ENCODE assay signal across 21 mouse cellular contexts in the genomic region with DNA sequence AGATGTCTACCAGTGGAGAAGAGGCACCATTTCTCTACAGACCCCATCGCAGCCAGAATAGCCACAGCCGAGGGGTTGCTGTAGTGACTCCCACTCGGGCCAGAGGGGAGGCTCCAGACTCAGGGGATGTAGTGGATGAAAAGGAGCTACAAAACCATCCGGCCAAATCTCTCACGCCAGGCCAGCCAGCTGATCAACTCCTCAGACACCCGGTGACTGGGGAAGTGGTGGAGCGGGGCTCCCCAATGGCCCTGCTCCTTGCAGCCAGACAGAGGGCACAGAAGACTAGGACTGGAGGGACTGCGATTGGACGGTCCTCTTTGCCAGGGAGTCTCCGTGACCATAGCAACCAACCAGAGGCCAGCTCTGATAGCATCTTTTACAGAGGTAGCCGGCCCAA. TPM values are rescaled to one million over a fixed set of nuclear protein-coding genes. Genes with fewer than 3 reads are reported as not detected.
DNase-seq lines count a peak whose midpoint lies in the region; ATAC-seq and TF ChIP-seq lines count a peak whose summit lies in the region.
"Had no signal": no experiment of that assay in that cellular context is flagged by ENCODE, and none has a peak within 500 bp of the region (broad histone marks: within the 10 kb centered on the region; RNA-seq: fewer than 3 reads in every experiment).

No protein-coding gene starts in this region.

- no peaks in the 10 kb centered on the region for H3K79me2 ChIP-seq in heart, adult 2 months (replicated peaks; ENCODE audit: control insufficient read depth, insufficient read depth, low read length)

- no peak for TF ChIP-seq CTCF in heart, adult 2 months (IDR thresholded peaks at IDR 0.05)

- no peaks in the 10 kb centered on the region for H3K36me3 ChIP-seq in forebrain, embryonic 11.5 days (ENCODE audit: control insufficient read depth, insufficient read depth, low read length)
- H3K36me3 ChIP-seq in forebrain, embryonic 13.5 days (ENCODE audit: poor library complexity, severe bottlenecking): no peaks in the 10 kb centered on the region
- no peaks in the 10 kb centered on the region for H3K36me3 ChIP-seq in heart, embryonic 15.5 days
- no peaks in the 10 kb centered on the region for H3K36me3 ChIP-seq in heart, adult 2 months (ENCODE audit: control insufficient read depth, insufficient read depth, low read length)
- no peaks in the 10 kb centered on the region for H3K36me3 ChIP-seq in midbrain, embryonic 10.5 days
- H3K36me3 ChIP-seq in midbrain, embryonic 11.5 days (ENCODE audit: control insufficient read depth, insufficient read depth, low read length): no peaks in the 10 kb centered on the region
- H3K36me3 ChIP-seq in embryonic facial prominence, embryonic 13.5 days: no peaks in the 10 kb centered on the region

- H3K4me1 ChIP-seq in forebrain, embryonic 11.5 days (replicated peaks; ENCODE audit: control insufficient read depth, insufficient read depth, low read length): no peaks in the 10 kb centered on the region
- H3K4me1 ChIP-seq in forebrain, embryonic 13.5 days: peaks cover 16% of the 10 kb centered on the region; the same call in 1 of the 2 replicates
- H3K4me1 ChIP-seq in heart, embryonic 15.5 days (replicated peaks): peaks cover 27% of the 10 kb centered on the region
- no peaks in the 10 kb centered on the region for H3K4me1 ChIP-seq in heart, adult 2 months (ENCODE audit: control insufficient read depth, insufficient read depth, low read length)
- H3K4me1 ChIP-seq in midbrain, embryonic 10.5 days: peaks cover 47% of the 10 kb centered on the region
- H3K4me1 ChIP-seq in midbrain, embryonic 11.5 days (ENCODE audit: control insufficient read depth, insufficient read depth, low read length): peaks cover 2% of the 10 kb centered on the region; the same call in 1 of the 2 replicates
- H3K4me1 ChIP-seq in embryonic facial prominence, embryonic 13.5 days: peaks cover 44% of the 10 kb centered on the region

- DNase-seq in forebrain, embryonic 11.5 days (ENCODE audit: low spot score): peak; percentile 53
- no peak for DNase-seq in heart, adult 2 months
- DNase-seq in midbrain, embryonic 10.5 days (ENCODE audit: low spot score): no peak
- DNase-seq in midbrain, embryonic 11.5 days (ENCODE audit: low spot score, missing footprints): no peak
- DNase-seq: adrenal gland, postnatal 10 days; cerebellum, adult 18-20 months; kidney, postnatal 10 days; left cerebral cortex, postnatal 4 days; lung, postnatal 14 days; thymus, postnatal 36 days had no signal

- intact Hi-C loops in heart, adult 2 months (cut with DNase I): no loop called here

- no peak overlapping the region for H3K4me2 ChIP-seq in forebrain, embryonic 11.5 days (ENCODE audit: low read depth, low read length, severe bottlenecking)
- H3K4me2 ChIP-seq in forebrain, embryonic 13.5 days: no peak overlapping the region
- H3K4me2 ChIP-seq in heart, embryonic 15.5 days: peak overlapping the region; percentile 58; the same call in 1 of the 2 replicates
- H3K4me2 ChIP-seq in midbrain, embryonic 11.5 days: no peak overlapping the region
- peak overlapping the region; percentile 48; the same call in 1 of the 2 replicates for H3K4me2 ChIP-seq in embryonic facial prominence, embryonic 13.5 days

- ATAC-seq in forebrain, embryonic 11.5 days (replicated peaks; ENCODE audit: low FRiP score): no peak
- ATAC-seq in forebrain, embryonic 13.5 days: no peak
- ATAC-seq in heart, embryonic 15.5 days (replicated peaks; ENCODE audit: insufficient number of reproducible peaks, insufficient read depth, low FRiP score, low read depth): no peak
- ATAC-seq in midbrain, embryonic 11.5 days (ENCODE audit: low FRiP score): no peak
- no peak for ATAC-seq in embryonic facial prominence, embryonic 13.5 days (ENCODE audit: insufficient number of reproducible peaks, insufficient read depth, low FRiP score, low TSS enrichment, low read depth)
- ATAC-seq: intestine, postnatal 0 days had no signal

- peaks cover 26% of the 10 kb centered on the region for H3K27me3 ChIP-seq in forebrain, embryonic 11.5 days (ENCODE audit: control insufficient read depth, insufficient read depth, low read length)
- peaks cover 56% of the 10 kb centered on the region for H3K27me3 ChIP-seq in forebrain, embryonic 13.5 days
- H3K27me3 ChIP-seq in heart, embryonic 15.5 days: peaks cover 34% of the 10 kb centered on the region
- H3K27me3 ChIP-seq in heart, adult 2 months (ENCODE audit: control insufficient read depth, insufficient read depth, low read length): peaks cover 2% of the 10 kb centered on the region; the same call in 1 of the 2 replicates
- peaks cover 92% of the 10 kb centered on the region for H3K27me3 ChIP-seq in midbrain, embryonic 10.5 days (ENCODE audit: low read depth, poor library complexity, severe bottlenecking)
- H3K27me3 ChIP-seq in midbrain, embryonic 11.5 days (ENCODE audit: control insufficient read depth, insufficient read depth, low read length): peaks cover 24% of the 10 kb centered on the region
- H3K27me3 ChIP-seq in embryonic facial prominence, embryonic 13.5 days: peaks cover 33% of the 10 kb centered on the region

- TF ChIP-seq POLR2A in heart, adult 2 months (IDR thresholded peaks at IDR 0.05; ENCODE audit: insufficient read depth, low read depth, low read length): no peak

- TF ChIP-seq EP300 in heart, adult 2 months (IDR thresholded peaks at IDR 0.05; ENCODE audit: insufficient read depth, low read depth, low read length): no peak

- 55% methylated on average over 11 of the region's 11 CpGs for WGBS in forebrain, embryonic 11.5 days
- WGBS in forebrain, embryonic 13.5 days: 58% methylated on average over 11 of the region's 11 CpGs
- 78% methylated on average over 11 of the region's 11 CpGs for WGBS in heart, embryonic 15.5 days
- WGBS in heart, adult 2 months: 84% methylated on average over 11 of the region's 11 CpGs
- 55% methylated on average over 11 of the region's 11 CpGs for WGBS in midbrain, embryonic 10.5 days
- 52% methylated on average over 11 of the region's 11 CpGs for WGBS in midbrain, embryonic 11.5 days
- WGBS in embryonic facial prominence, embryonic 13.5 days: 65% methylated on average over 11 of the region's 11 CpGs

- no peak overlapping the region for H3K9ac ChIP-seq in forebrain, embryonic 11.5 days (ENCODE audit: low read length)
- H3K9ac ChIP-seq in forebrain, embryonic 13.5 days: no peak overlapping the region
- H3K9ac ChIP-seq in heart, embryonic 15.5 days: no peak overlapping the region
- no peak overlapping the region for H3K9ac ChIP-seq in heart, adult 2 months (ENCODE audit: low read depth, low read length)
- H3K9ac ChIP-seq in midbrain, embryonic 11.5 days (ENCODE audit: low read length): no peak overlapping the region
- H3K9ac ChIP-seq in embryonic facial prominence, embryonic 13.5 days: no peak overlapping the region

- H3K4me3 ChIP-seq in forebrain, embryonic 11.5 days (ENCODE audit: low read depth, low read length): no peak overlapping the region
- H3K4me3 ChIP-seq in forebrain, embryonic 13.5 days: no peak overlapping the region
- H3K4me3 ChIP-seq in heart, embryonic 15.5 days: peak overlapping the region; percentile 44
- no peak overlapping the region for H3K4me3 ChIP-seq in heart, adult 2 months
- 0 out of 2 replicates have a peak overlapping the region, but pooled peaks have one; percentile 47 for H3K4me3 ChIP-seq in midbrain, embryonic 10.5 days
- no peak overlapping the region for H3K4me3 ChIP-seq in midbrain, embryonic 11.5 days (ENCODE audit: low read depth, low read length)
- H3K4me3 ChIP-seq in embryonic facial prominence, embryonic 13.5 days: no peak overlapping the region
- H3K4me3 ChIP-seq: layer of hippocampus, adult 2 months; megakaryocyte, embryonic 14.5 days had no signal

- H3K27ac ChIP-seq in forebrain, embryonic 11.5 days (ENCODE audit: low read depth, low read length): no peak overlapping the region
- H3K27ac ChIP-seq in forebrain, embryonic 13.5 days: no peak overlapping the region
- H3K27ac ChIP-seq in heart, embryonic 15.5 days: no peak overlapping the region
- no peak overlapping the region for H3K27ac ChIP-seq in heart, adult 2 months
- no peak overlapping the region for H3K27ac ChIP-seq in midbrain, embryonic 10.5 days (replicated peaks)
- no peak overlapping the region for H3K27ac ChIP-seq in midbrain, embryonic 11.5 days (ENCODE audit: low read depth, low read length)
- H3K27ac ChIP-seq in embryonic facial prominence, embryonic 13.5 days: no peak overlapping the region
- H3K27ac ChIP-seq: layer of hippocampus, adult 2 months; stomach, postnatal 0 days had no signal

- no peaks in the 10 kb centered on the region; the same call in 1 of the 2 replicates for H3K9me3 ChIP-seq in forebrain, embryonic 11.5 days (ENCODE audit: control insufficient read depth, low read length)
- no peaks in the 10 kb centered on the region for H3K9me3 ChIP-seq in forebrain, embryonic 13.5 days (replicated peaks)
- H3K9me3 ChIP-seq in heart, embryonic 15.5 days (replicated peaks): no peaks in the 10 kb centered on the region
- H3K9me3 ChIP-seq in midbrain, embryonic 10.5 days (replicated peaks): no peaks in the 10 kb centered on the region
- no peaks in the 10 kb centered on the region for H3K9me3 ChIP-seq in midbrain, embryonic 11.5 days (ENCODE audit: control insufficient read depth, low read length)
- no peaks in the 10 kb centered on the region for H3K9me3 ChIP-seq in embryonic facial prominence, embryonic 13.5 days

RNA-seq across cellular contexts. Expression of a gene that starts 30.5 kb away (rescaled TPM):
- polyA plus RNA-seq in forebrain, embryonic 11.5 days (2014; fragmentation: Nextera tagmentation; extraction: Ambion mirVana): 0.40 TPM in 1 of 2 replicates, not detected in the other
- 0.28 and 0.42 TPM in 2 replicates for polyA plus RNA-seq in forebrain, embryonic 13.5 days (2015; fragmentation: Nextera tagmentation; extraction: Ambion mirVana)
- polyA plus RNA-seq in heart, embryonic 15.5 days (2015; fragmentation: Nextera tagmentation; extraction: Ambion mirVana): 0.60 and 1.0 TPM in 2 replicates
- total RNA-seq in heart, adult 2 months (2021): not detected
- polyA plus RNA-seq in heart, adult 2 months (2012; rRNA removed): 0.44 and 0.76 TPM in 2 replicates
- 0.21 and 0.33 TPM in 2 replicates for polyA plus RNA-seq in midbrain, embryonic 10.5 days (2016; fragmentation: Nextera tagmentation; extraction: Ambion mirVana)
- polyA plus RNA-seq in midbrain, embryonic 11.5 days (2014; fragmentation: Nextera tagmentation; extraction: Ambion mirVana): 0.18 and 0.41 TPM in 2 replicates
- polyA plus RNA-seq in embryonic facial prominence, embryonic 13.5 days (2015; fragmentation: Nextera tagmentation; extraction: Ambion mirVana): 0.25 TPM in 1 of 2 replicates, not detected in the other
- total RNA-seq: CH12.LX; common myeloid progenitor, adult 5-6 weeks; gastrocnemius, postnatal 4 days; layer of hippocampus, adult 2 months; left cerebral cortex, postnatal 4 days; neutrophil, adult 5-6 weeks had no signal

RNA-seq across cellular contexts. Expression of a gene that starts 31.2 kb away (rescaled TPM):
- polyA plus RNA-seq in forebrain, embryonic 11.5 days (2014; fragmentation: Nextera tagmentation; extraction: Ambion mirVana): 0.27 and 0.31 TPM in 2 replicates
- 0.13 and 0.16 TPM in 2 replicates for polyA plus RNA-seq in forebrain, embryonic 13.5 days (2015; fragmentation: Nextera tagmentation; extraction: Ambion mirVana)
- polyA plus RNA-seq in heart, embryonic 15.5 days (2015; fragmentation: Nextera tagmentation; extraction: Ambion mirVana): 0.96 and 1.2 TPM in 2 replicates
- total RNA-seq in heart, adult 2 months (2021): 1 to 10 TPM; 1.2 to 1.4 TPM
- 0.64 and 1.00 TPM in 2 replicates for polyA plus RNA-seq in heart, adult 2 months (2012; rRNA removed)
- polyA plus RNA-seq in midbrain, embryonic 10.5 days (2016; fragmentation: Nextera tagmentation; extraction: Ambion mirVana): 0.15 and 0.20 TPM in 2 replicates
- polyA plus RNA-seq in midbrain, embryonic 11.5 days (2014; fragmentation: Nextera tagmentation; extraction: Ambion mirVana): 0.07 and 0.30 TPM in 2 replicates
- polyA plus RNA-seq in embryonic facial prominence, embryonic 13.5 days (2015; fragmentation: Nextera tagmentation; extraction: Ambion mirVana): 1.7 and 2.0 TPM in 2 replicates
- total RNA-seq: CH12.LX had no signal

RNA-seq across cellular contexts. Expression of a gene that starts 34.4 kb away (rescaled TPM):
- polyA plus RNA-seq in forebrain, embryonic 11.5 days (2014; fragmentation: Nextera tagmentation; extraction: Ambion mirVana): 29.6 and 32.2 TPM in 2 replicates
- 26.5 and 31.0 TPM in 2 replicates for polyA plus RNA-seq in forebrain, embryonic 13.5 days (2015; fragmentation: Nextera tagmentation; extraction: Ambion mirVana)
- 17.0 and 20.5 TPM in 2 replicates for polyA plus RNA-seq in heart, embryonic 15.5 days (2015; fragmentation: Nextera tagmentation; extraction: Ambion mirVana)
- total RNA-seq in heart, adult 2 months (2021): 10 to 100 TPM; 10.8 to 12.5 TPM
- 14.2 and 21.0 TPM in 2 replicates for polyA plus RNA-seq in heart, adult 2 months (2012; rRNA removed)
- 31.4 and 33.8 TPM in 2 replicates for polyA plus RNA-seq in midbrain, embryonic 10.5 days (2016; fragmentation: Nextera tagmentation; extraction: Ambion mirVana)
- polyA plus RNA-seq in midbrain, embryonic 11.5 days (2014; fragmentation: Nextera tagmentation; extraction: Ambion mirVana): 25.5 TPM in 2 replicates
- 34.1 and 38.1 TPM in 2 replicates for polyA plus RNA-seq in embryonic facial prominence, embryonic 13.5 days (2015; fragmentation: Nextera tagmentation; extraction: Ambion mirVana)

RNA-seq across cellular contexts. Expression of a gene that starts 37.2 kb away (rescaled TPM):
- 253 and 286 TPM in 2 replicates for polyA plus RNA-seq in forebrain, embryonic 11.5 days (2014; fragmentation: Nextera tagmentation; extraction: Ambion mirVana)
- polyA plus RNA-seq in forebrain, embryonic 13.5 days (2015; fragmentation: Nextera tagmentation; extraction: Ambion mirVana): 67.6 and 75.8 TPM in 2 replicates
- polyA plus RNA-seq in heart, embryonic 15.5 days (2015; fragmentation: Nextera tagmentation; extraction: Ambion mirVana): 369 and 456 TPM in 2 replicates
- total RNA-seq in heart, adult 2 months (2021): 10 to 100 TPM; 75.9 to 83.7 TPM
- 75.1 and 77.5 TPM in 2 replicates for polyA plus RNA-seq in heart, adult 2 months (2012; rRNA removed)
- polyA plus RNA-seq in midbrain, embryonic 10.5 days (2016; fragmentation: Nextera tagmentation; extraction: Ambion mirVana): 270 and 341 TPM in 2 replicates
- polyA plus RNA-seq in midbrain, embryonic 11.5 days (2014; fragmentation: Nextera tagmentation; extraction: Ambion mirVana): 175 and 194 TPM in 2 replicates
- polyA plus RNA-seq in embryonic facial prominence, embryonic 13.5 days (2015; fragmentation: Nextera tagmentation; extraction: Ambion mirVana): 359 and 377 TPM in 2 replicates

Comparison
In these comparisons a context has a peak if more than half of its experiments do, and no peak if none do; other contexts are left out.
1. H3K4me3 ChIP-seq: peak in heart, embryonic 15.5 days (single experiment) and midbrain, embryonic 10.5 days (single experiment); none in forebrain, embryonic 11.5 days (single experiment), forebrain, embryonic 13.5 days (single experiment), heart, adult 2 months (single experiment), midbrain, embryonic 11.5 days (single experiment) and embryonic facial prominence, embryonic 13.5 days (single experiment).
2. H3K4me2 ChIP-seq: peak in heart, embryonic 15.5 days (single experiment) and embryonic facial prominence, embryonic 13.5 days (single experiment); none in forebrain, embryonic 11.5 days (single experiment), forebrain, embryonic 13.5 days (single experiment) and midbrain, embryonic 11.5 days (single experiment).